Mouse (Mus musculus) T-cell, adult 2 months (primary cell): ENCODE measurements around the gene Ethe1.
A peak's percentile ranks its signal among the peaks of the same experiment; 100 is the strongest.
"Not testable (repeated sequence)": the region's sequence is repeated elsewhere in the genome, so short reads cannot be mapped to it uniquely, and the experiment has no call there.

Experiments
- DNase-seq: peaks from one replicate; pipeline ENCODE4 v3.0.0; 2022; ENCODE audit warnings: low spot score

Ethe1 gene

DNA sequence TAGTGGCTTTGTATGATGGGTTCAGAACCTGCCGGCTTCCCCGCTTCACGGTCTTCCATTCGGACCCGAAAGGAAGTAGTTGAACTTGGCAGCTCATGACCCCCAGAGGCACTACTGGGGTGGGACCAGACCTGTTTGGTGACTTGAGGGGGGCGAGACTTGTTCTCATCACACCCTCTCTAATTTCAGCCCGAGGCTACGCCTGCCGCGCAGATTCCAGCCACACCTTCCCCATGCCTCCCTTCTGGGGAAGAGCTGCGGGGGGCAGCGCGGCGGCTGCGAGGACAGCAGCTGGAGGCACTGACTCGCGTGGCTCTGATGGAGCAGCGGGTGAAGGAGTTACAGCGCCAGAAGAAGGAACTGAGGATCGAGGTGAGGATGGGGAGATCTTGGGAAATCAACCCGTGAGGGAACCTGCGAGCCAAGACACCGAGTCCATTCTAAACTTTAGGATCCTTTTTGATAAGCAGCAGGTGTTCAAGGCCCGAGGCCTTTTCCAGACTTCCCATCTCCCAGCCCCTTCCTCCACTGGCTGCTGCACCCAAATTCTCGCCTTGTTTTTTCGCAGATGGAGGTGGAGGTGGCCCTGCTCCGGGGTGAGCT, 25.1 kb downstream of the Ethe1 start:
- DNase-seq = no peak

DNA sequence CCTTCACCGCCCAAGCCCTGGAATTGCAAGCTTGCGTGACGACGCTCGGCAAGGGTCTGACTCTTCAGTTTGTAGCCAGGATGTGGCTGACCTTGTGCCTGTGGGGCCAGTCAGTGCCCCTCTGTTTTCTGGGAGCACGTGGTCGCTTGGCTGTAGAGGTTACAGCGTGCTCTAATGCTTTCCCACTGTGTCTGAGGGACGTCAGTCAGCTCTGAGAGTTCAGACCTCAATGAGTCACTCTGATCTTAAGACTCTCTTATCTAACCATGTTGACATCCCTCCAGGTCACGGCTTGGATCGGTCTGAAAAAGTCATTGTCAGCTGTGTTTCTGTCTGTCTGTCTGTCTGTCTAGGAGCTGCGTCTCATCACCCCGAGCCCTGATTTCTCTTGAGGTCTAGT, 27.5 kb downstream of the Ethe1 start:
- no peak for DNase-seq

DNA sequence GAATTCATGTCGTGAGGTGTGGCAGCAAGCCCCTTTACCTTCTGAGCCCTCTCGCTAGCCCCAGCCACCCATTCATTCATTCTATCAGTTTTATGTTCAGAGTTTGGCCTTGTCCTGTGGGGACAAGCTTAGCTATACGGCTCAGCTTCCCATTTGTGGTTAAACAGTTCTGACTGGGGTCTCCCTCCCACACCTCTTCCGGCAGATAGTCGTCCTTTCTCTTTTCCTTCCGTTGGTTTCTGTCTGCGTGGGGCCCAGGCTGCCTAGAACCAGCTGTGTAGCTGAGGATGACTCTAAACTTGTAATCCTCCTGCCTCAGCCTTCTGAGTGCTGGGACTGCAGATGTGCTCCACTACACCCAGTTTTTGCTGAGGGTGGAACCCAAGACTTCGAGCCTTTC, 30.4 kb downstream of the Ethe1 start:
- DNase-seq = no peak

DNA sequence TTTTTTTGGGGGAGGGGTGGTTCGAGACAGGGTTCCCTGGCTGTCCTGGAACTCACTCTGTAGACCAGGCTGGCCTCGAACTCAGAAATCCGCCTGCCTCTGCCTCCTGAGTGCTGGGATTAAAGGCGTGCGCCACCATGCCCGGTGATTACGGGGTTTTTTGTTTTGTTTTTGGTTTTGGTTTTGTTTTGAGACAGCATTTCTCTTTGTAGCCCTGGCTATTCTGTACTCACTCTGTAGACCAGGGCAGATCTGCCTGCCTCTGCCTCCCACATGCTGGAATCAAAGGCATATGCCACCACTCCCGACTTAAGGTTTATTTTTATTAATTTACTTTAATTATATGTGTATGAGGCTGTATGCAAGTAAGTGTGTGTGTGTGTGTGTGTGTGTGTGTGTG, 31.0 kb downstream of the Ethe1 start:
- not testable (repeated sequence) for DNase-seq

DNA sequence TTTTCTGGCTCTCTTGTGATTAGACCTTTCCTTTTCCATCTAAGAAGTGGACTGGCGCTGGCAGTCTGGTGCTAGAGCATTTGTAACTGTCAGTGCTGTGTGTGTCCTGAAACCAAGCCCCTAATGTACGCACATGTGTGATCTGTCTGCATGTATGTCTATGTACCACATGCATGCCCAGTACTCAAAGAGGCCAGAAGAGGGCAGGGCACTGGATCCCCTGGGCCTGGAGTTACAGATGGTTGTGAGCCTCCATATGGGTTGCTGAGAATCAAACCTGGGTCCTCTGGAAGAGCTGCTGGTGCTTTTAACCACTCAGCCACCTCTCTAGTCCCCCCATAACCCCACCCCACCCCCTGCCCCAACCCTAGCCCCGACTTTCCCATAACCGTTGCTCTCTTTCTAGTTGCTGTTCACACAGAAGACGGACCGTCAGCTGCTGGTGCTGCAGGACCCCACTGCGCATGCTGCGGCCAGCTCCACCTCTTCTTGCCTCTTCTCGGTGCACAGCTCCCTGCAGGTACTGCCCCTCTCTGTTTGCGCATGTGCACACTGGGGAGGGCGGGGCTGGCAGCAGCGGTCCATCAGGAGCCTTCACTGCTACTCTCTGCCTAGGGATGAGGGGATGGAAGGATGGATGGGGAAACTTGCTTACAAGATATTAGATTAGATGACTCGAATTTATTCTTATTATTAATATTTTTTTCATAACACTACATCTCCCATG, 32.5 kb downstream of the Ethe1 start:
- DNase-seq = no peak

DNA sequence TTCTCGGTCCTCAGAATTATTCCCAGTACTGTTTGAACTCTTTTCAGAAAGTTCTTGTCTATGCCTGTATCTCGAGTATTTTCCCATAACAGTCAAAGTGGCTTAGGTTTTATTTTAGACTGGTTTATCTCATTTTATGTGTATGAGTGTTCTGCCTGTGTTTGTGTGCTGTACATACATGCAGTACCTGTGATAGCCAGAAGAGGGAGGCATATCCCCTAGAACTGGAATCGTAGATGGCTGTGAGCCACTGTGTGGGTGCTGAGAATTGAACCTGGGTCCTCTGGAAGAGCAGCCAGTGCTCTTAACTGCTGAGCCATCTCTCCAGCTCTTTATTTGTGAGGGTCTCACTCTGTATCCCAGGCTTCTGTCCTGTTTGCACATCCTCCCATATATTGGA, 33.9 kb downstream of the Ethe1 start:
- no peak for DNase-seq

DNA sequence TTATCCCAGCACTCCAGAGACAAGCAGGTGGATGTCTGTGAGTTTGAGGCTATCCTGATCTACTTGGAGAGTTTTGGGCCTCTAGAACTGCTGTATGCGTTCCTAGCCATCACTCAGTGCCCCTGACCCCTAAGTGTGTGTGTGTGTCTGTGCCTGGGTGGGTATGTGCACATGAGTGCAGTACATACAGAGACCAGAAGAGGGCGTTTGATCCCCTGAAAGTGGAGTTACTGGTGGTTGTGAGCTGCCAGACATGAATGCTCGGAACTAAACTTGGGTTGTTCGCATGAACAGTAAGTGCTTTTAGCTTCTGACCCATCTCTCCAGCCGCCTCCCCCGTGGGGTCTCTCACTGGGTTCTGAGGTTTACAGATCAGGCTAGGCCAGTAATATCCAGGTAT, 35.6 kb downstream of the Ethe1 start:
- no peak for DNase-seq

DNA sequence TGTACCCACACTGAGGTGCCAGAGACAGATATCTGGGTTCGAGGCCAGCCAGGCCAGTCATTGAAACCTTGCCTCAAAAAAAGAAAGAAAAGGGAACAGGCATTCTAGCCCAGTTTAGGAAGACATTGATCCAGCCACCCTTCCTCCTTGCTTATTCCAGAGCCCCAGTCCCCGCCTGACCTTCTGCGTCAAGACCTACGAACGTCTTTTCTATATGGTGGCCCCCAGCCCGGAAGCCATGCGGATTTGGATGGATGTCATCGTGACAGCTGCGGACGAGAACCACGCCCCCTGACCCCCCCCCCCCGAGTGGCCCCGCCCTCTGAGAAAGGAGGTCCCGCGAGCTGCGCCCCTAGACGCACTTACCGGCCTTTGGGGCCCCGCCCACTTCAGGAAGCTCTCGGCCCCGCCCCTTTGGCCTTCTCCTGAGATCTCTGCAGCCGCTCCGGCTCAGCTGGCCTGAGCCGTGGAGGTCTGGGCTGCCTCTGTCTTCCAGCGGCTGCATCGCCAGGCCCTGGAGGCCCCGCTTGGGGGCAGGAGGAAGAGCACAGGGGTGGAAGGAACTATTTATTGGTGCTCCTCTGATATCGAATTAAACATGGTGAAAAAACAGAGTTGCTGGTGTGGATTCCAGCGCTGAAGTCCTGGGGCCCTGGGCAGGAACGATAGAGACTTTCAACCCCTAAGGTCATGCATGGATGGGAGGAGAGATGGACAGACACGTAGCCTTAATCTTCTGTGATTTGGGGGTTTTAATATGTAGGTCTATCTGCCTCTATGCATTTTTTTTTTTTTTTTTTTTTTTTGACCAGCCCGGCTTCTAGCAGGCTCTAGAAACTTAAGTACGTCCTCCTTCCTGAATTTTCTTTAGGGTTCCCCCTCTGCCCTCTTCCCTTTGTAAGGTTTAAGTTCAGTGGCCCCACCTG, 41.6 kb downstream of the Ethe1 start:
- DNase-seq = peak; percentile 56

DNA sequence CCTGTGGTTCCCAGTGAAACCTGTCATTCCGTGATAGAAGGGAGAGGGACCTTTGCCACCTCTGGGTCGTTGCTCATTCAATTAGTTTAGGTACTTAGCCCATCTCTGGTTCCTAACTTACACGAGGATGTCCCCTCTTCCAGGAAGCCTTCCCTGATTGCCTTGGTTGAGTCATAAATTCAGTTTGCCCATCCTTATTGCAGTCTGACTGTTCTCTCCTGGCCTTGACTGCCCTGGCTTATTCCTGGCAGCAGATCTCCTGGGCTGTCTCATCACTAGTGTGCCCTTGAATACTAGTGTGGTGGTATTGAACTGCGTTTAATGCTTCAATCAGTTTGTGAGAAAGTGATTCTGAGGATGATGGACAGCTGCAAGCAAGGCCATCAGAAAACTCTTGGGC, 42.3 kb downstream of the Ethe1 start:
- no peak for DNase-seq

DNA sequence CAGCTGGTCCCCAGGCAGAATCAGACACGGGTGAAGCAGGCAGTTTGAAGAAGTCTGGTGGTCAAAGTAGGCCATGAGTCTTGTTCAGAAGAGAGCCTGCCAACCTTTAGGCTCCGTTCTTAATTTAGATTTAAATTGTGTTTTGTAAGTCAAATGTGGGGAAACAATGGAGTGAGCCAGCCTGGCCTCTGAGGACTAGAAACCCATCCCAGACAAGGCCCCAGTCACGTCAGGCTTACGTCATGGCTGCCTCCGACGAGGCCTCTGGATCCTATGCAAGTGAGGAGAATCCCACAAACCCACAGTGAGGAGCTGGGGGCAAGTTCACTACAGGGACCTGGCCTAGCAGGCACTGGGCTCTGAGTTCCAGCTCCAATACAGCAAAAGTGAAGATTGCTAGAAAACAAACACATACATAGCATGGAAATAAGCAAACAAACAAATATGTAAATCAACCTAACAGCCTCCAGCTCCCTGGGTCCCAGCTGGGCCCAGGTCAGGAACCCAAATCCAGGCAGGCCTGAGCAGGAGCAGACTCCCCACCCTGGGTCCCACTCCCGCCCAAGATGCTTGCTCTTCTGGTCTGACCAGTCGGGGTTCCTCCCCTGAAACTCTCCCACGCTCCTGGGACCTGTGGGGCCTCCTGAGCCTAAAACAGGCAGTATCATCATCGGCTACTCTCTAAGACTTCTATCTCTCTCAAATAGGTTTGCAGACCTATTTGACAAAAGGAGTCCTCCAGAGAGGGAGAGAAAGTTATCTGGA, 43.0 kb downstream of the Ethe1 start:
- DNase-seq = no peak

DNA sequence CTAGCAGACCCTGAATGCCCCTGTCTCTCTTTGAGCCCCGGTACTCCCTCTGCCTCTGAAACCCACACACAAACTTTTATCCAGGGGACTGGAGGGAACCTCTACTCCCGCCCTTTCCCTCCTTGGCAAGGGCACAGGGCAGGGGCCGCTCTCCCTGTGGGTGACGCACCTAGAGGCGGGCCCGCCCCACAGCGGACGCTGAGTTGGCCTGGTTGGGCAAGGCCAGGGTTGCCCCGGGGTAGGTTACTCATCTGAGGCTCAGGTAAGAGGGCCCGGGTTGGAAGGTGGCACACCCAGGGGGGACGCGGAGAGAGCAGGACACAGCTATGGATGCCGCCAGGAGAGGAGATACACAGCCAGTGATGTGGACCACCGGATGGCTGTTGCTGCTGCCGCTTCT, 48.9 kb downstream of the Ethe1 start, which contains the start of gene Lypd3:
Lypd3 (plus strand) TSS at position 287 of the 400 bp plus-strand sequence.
- no peak for DNase-seq

DNA sequence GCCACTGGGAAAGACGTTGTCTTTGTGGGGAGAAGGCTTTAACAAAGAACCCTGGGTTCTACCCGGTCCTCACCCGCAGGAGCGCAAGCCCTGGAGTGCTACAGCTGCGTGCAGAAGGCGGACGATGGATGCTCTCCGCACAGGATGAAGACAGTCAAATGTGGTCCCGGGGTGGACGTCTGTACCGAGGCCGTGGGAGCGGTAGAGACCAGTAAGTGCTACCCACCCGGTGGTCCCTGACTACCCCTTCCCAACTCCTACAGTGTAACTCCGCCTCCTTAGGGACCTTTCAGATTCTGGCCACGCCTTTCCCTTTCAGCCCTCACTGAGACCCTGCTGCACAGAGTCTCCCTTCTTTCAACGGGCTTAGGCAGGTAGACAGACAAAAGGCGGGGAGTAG, 49.7 kb downstream of the Ethe1 start:
- DNase-seq = no peak

DNA sequence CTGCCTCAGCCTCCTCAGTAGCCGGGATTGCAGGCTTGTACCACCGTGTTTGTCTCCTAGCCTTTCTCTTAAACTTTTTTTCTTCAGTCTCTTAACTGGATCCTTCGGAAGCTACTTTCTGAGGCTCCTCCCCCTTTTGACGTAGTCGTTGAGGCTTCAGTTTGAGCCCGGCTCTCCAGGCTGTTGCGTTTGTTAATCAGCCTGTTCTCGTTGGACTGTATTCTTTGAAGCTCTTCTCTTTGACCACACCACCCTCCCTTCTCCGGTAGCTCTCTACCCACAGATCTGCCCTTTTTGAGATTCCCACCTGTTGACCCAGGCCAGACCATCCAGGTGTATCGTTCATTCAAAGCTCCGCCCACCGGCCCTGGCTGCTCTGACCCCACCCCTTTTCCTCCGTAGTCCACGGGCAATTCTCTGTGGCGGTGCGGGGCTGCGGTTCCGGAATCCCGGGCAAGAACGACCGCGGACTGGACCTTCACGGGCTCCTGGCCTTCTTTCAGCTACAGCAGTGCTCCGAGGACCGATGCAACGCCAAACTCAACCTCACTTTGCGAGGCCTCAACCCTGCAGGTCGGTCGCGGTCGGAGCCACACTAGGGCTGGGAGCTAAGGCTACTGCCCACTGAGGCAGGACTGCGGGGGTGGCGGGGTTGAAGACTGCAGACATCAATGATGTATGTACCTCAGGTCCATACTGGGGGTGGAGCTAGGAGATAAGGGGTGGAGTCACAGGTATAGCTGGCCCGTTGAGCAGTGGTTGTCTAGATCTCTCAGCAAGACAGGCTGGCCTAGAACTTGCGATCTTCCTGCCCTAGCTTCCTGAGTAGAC, 50.9 kb downstream of the Ethe1 start:
- peak; percentile 27 for DNase-seq

DNA sequence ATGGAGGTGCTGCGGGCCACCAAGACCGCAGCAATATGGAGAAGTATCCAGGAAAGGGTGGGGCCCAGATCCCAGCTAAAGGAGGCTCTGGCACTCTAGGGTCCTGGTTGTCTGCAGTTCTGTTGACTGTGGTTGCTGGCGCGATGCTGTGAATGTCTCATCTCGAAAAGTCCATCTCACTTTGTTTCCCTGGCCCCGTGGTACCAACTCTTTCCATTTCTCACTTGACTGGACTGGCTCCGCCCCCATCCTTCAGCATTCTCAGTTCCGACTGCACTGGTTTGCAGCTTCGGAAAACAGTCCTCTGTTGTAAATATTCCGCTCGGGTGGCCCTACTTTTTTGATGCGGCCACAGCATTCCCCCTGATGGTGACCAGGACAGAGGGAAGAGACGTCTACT, 53.1 kb downstream of the Ethe1 start:
- DNase-seq = no peak

DNA sequence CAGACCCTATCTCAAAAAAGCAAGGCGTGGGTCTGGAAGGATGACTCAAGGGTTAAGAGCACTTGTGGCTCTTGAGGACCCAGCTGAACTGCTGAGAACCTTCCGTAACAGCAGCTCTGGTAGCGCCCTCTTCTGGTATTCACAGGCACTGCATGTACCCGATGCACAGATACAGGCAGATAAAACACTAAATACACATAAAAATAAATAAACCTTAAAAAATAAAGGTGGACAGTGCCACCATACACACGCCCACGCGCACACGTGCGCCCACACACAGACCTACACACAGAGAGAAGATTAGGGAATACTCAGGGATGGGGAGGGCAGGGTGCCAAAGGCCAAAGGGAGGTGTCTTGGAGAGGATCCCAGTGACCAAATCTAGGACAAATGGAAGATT, 55.1 kb downstream of the Ethe1 start:
- DNase-seq = peak; percentile 60

DNA sequence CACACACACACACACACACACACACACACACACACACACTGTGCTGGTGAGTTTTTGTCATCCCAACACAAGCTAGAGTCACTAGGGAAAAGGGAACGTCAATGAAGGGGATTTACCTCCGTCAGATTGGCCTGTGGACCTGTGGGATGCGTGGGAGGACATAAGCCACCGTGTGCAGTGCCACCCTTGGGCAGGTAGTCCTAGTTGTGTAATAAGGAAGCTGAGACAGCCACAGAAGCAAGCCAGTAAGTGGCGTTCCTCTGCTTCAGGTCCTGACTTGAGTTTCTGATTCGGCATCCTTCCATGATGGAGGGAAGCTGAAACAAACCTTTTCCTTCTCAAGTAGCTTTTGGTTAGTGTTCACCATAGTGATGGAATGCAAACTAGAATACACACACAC, 57.1 kb downstream of the Ethe1 start:
- peak; percentile 10 for DNase-seq

DNA sequence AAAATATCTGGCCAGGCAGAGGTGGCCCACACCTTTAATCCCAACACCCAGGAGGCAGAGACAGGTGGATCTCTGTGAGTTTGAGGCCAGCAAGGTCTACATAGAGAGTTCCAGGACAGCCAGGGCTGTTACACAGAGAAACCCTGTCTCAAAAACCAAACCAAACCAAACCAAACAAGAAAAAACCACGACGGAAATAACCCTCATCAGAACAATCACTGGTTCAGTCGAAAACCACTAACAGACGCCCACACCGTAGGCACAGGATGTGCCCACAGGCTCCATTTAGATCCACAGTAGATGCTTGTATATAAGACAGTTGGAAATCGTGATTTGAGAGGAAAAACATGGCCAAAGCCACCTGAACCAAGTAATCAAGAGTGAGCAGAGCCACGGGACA, 57.7 kb downstream of the Ethe1 start:
- peak; percentile 72 for DNase-seq

DNA sequence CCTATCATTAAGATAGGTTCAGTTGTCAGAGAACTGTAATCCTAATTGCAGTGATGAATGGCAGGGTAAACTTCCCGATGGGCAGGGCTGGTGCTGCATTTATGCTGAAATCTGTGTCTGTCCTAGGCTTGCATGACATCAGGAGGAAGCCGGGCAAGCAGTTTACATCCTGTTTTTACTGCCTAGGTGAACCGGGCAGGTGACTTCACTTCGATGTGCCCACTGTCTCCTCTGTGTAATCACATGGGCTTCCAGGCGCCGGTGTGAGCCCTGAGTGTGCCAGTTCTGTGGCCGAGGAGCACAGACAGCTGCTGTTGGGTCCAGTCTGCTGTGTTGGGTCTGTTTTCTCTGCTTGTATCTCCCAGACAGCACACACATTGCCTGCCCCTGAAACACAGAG, 59.1 kb downstream of the Ethe1 start:
- peak; percentile 62 for DNase-seq

DNA sequence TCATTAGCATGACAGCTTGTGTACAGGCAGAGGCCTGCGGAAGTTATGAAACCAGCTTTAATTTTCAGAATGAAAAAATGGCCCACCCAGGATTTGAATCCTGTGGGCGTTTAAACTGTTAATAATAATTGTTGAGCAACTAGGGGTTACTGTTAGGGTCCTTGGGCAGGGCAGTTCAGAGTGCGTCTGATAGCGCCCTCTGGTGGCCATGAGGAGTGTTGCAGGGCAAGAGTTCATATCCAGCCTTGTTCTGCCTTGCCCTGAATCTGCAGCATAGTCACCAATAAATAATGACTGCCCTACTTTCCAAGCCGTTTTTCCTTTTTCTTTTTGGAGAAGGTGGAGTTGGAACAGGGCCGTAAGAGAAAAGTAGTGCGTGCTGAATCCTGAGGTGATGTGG, 66.3 kb downstream of the Ethe1 start:
- DNase-seq = peak; percentile 65
